Mouse (Mus musculus) small intestine, adult 2 months (tissue): ENCODE results near the gene Olfr1184.

Experiments used
- CTCF ChIP-seq: fragments of 200-500 bp; IDR thresholded peaks from 2 replicates; pipeline ENCODE4 v1.5.1; 2012; ENCODE audit warnings: low read depth, mild to moderate bottlenecking, control low read depth, inconsistent platforms, low read length, moderate library complexity, mixed read lengths; ENCODE audit not compliant: insufficient replicate concordance, insufficient read length; ENCODE audit errors: extremely low read depth
- POLR2A ChIP-seq: fragments of 200-500 bp; IDR thresholded peaks from 2 replicates; pipeline ENCODE4 v1.6.1; 2012; ENCODE audit warnings: low read depth, mild to moderate bottlenecking, control low read depth, inconsistent platforms, low read length, moderate library complexity

- TF ChIP-seq CTCF (no peak), POLR2A (no peak)
Observed at GRCm38 (mm10) chr2:88518251-88518650, 34.9 kb downstream of the Olfr1184 start, which contains the start of gene Olfr1186.
